Mouse (Mus musculus) embryo, embryonic 10.5 days (tissue): Measurements from ENCODE around the gene Ccdc187.

ENCODE experiments used
- DNase-seq: peaks from one replicate; pipeline ENCODE4 v3.0.0-alpha.2; 2015; ENCODE audit warnings: low spot score

The Ccdc187 gene

DNA sequence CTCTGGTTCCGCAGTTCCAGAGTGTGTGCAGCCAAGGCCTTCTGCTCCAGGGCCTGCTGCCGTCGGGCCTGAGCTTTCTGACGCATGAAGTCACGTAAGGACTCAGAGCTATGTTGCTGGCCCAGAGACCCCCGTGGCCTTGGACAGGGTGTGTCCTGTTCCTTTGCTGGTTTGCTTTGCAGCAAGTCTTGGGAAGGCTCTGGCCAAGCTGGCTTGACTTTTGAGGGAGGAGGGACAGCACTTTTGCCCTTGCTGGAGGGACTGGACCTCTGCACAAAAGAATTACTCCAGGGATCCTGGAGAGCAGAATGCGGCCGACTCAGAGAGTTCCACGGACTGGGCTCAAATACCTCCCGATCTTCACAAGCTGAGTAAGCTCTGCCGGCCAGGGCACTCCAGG lies 13.8 kb downstream of the Ccdc187 start:
- no peak for DNase-seq

DNA sequence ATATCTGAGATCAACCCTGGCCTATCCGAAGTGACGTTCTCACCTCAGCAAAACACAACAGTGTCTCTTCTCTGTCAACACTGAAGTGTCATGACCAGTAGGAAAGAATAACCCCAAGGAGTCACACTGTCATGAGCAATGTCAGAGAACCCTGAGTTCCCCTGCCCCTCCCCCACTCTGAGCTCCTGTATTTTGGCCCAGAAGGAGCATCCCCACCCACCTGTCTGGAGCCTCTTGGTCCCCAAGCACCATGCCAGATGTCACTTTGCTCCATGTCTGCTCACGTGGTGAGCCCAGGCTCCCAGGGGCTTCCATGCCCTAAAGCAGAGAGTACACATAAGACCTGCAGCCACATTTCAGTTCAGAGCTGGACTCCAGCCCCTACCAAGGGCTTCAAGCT lies 14.6 kb downstream of the Ccdc187 start:
- no peak for DNase-seq

DNA sequence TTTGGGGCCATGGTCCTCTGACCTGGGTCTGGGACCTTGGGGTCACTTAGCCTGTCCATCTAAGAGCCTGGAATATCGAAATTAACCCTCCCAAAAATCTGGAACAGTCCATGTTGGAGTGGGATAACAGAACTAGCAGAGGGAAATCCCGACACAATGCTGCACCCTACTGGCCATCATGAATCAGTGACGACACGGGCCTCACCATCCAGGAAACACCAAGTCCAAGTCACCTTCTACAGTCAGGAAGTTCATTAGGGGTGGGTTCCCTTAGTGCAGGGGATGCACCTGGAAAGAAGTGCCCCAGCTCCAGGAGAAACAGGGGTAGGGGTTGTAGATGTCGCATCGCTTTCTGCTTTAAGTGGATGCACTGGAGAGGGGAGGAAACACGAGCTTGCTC lies 20.7 kb downstream of the Ccdc187 start:
- peak; percentile 88 for DNase-seq

DNA sequence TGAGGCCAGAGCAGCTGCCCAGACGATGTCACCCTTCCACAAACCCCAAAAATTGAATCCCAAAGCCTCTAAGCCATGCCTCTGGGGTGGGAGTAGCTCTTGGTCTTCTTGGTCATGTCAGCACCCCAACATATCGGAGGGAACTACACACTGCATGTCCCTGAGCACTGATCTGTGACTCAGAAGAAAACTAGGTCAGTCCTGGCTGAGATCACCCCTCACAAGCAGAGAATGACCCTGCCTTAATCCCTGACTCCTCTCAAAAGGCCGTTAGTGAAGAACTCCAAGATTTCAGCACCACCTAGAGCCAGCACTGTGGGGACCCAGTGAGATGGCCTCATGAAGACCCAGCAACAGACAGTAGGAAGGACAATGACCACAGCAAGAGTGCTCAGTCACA lies 26.1 kb downstream of the Ccdc187 start:
- no peak for DNase-seq

DNA sequence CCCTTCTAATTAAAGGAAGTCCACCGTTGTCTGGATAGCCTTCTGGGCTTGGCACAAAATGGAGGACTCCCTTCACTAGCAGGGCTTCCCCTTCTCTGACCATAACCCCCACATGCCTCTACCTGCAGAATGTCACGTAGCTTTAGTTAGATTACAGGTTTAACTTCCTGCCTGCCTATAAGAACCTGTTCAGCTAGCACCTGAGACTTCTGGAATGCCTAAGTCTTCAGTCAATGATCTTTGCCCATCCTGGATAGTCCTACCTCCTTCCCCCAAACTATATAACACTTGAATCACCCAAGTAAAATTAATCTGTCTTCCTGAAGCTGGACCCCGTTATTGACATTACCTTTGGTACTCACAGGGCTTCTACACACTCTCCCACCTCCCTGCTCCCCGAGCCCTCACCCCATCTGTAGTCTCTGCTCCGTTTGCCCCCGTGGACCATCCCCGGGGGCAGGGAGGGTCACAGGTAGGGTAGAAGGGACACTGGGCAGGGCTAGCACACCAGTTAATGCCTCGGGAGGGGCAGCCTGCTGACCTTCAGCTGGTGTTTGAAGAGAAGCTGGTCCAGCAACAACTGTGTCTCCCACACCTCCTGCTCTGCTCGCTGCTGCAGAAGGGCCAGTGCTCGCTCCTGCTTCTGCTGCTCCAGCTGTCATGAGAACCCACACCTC lies 28.2 kb downstream of the Ccdc187 start:
- no peak for DNase-seq

DNA sequence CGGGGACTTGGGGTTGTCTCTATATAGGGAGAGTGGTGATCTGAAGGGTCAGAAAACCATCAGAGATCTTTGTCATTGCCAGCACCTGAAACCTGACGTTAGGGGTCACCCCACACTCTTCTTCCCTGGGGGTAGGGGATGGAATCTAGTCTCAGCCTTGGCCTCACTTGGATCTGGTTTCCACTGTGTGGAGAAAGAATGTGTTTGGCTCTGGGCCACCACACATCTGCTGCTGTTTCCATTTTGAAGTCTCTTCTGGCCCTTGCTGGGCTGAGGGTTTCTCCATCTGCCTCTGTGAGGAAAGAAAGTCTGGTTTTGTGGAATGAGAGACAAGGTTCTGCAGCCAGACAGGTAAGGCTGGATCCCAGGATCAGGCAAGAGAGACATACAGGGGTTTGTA lies 29.3 kb downstream of the Ccdc187 start:
- DNase-seq, result no peak

DNA sequence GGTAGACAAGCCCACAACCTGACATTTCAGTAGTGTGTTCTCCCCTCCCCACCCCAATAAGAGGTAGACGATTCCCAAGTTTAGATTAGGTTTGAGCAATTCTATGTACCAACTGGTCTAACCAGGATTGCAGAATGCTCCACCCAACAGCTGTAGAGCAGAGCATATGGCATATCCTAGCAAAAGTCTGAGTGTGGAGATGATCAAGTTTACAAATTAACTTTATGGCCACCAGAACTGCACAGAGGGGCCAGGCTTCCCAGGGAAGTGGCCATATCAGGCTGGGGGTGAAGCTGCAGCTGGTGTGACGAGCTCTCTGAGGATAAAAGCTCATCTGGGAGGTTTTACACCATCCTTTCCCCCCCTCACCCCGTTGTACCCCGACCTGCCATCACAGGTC lies 29.7 kb downstream of the Ccdc187 start:
- DNase-seq, result no peak

DNA sequence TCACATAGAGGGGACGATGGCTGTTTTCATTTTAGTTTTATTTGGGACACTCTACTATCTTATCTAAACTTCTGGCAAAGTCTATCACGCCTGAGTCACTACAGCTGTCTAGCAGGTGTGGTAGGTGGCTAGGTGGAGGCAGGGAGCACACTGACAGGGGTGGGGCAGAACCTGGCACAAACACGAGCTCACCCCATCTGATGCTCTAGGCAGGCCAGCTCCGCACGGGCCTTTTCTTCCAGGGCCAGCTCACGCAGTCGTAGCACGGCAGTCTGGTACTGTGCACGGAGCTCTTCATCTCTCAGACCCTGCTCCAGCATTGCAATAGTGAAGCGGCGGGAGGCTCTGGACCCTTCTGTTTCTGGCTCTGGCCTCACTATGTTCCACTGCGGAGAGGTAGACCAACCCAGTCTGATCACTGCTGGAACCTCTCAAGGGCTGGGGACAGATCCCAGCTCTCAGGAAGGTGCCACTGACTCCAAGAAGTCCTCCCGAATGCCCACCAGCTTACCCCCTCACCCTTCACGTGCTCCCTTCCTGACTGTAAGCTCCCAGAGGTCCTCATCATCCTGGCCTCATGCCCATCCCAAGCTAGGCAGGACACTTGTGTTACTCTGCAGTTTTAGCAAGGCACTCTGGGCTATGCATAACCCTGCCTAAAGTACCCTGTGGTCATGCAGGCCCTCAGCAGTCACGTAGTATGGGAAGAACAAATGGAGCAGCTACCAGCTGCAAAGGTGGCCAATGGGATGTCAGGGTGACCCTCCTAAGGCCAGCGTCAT lies 36.9 kb downstream of the Ccdc187 start:
- DNase-seq, result no peak

DNA sequence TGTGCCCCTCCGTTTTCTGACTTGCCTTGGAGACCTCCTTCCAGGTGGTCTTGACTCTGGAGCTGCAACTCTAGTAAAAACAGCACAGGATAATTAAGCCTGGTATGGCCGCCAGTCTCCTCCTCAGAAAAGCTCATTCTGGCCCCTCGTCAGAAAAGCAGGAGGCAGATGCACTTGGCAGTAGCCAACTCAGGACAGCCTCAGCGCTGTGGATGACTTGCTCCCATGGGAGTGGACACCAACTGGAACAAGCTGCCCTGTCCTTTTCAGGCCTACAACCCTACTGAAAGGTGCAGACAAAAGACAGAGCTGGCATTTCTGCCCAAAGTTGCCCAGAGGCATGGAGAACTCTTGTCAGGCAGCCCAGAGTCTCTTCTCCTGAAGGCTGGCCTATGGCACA lies 39.5 kb downstream of the Ccdc187 start:
- DNase-seq, result no peak

DNA sequence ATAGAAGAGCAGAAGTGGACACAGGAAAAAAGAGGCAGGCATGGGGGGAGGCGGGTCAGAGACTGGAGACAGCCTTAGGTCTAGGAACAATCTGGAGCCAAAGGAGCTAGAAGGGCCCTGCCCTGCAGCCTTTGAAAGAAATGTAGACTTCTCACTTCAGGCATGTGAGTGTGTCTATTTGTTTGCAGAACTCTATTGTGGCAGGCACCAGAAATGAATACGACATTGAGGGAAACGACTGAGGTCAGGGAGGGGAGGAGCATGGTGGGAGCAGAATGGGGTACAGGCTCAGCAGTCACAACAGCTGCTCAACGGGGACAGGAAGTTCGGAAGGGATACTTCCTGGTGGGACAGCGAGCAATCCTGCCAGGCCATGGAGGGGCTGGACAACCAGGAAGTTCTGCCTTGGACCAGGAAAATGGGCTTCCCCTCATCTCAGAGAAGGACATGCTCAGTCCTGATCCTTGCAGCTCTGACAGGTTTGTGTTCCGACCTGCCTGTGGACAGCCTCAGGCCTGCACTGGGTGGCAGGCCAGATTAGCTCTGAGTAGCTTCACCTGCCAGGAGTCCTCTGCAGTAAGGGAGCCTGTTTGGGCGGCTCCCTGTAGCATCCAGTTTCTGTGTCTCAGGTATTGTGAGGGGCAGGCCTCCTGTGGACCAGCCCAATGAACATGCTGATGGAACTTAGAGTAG lies 41.7 kb downstream of the Ccdc187 start:
- no peak for DNase-seq

DNA sequence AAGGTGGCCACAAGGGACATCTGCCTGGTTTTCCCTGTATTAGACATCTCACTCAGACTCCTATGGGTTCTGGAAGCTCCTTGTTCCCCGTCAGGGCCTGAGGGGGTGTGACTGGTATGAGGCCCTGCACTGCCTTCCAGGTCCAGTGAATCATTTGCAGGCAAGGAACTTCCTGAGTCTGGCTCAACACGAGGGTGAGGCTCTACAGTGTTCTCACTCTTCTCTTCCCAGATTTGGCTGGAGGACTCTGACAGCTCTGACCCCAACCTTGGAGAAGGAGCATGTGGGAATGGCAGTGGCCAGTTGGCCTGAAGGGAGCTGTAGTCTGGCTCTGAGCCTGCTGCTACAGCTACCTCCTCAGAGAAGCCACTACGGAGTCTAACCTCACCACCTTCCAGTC lies 46.8 kb downstream of the Ccdc187 start:
- DNase-seq, result no peak

DNA sequence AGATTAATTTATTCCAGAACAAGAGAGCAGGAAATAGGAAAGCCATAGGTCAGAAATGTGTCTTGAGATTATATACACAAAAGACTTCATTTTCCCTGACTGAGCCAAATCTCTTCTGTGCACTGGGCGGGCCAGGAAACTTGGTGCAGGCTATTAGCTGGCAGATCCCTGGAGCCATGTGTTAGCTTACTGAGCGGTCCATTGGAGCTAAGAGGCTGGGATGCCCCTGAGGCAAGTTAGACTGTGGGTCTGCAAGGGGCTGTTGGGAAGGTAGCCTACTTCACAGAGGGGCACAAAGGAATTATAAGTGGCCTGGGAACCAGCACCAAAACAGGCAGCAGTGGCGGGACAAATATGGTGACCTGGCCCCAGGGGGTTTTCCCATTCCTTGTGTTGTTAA lies 53.5 kb downstream of the Ccdc187 start:
- DNase-seq, result no peak

DNA sequence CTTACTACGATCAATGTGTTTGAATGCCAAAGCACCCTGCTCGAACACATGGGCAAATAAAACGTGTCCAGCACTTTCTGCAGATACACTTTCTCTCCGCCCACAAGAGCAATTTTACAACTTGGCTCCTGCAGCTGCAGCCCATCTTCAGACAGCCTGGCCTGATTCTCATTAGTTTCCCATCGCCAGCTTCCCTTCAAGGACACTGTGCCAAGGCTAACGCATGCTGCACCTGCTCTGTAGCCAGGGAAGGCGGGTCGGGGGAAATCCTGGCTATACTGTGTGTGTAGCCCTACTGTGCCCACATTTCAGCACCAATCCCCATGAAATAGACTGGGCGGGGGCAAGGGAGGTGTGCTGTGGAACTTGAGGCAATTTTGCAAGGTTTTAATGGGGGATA lies 54.0 kb downstream of the Ccdc187 start:
- no peak for DNase-seq

DNA sequence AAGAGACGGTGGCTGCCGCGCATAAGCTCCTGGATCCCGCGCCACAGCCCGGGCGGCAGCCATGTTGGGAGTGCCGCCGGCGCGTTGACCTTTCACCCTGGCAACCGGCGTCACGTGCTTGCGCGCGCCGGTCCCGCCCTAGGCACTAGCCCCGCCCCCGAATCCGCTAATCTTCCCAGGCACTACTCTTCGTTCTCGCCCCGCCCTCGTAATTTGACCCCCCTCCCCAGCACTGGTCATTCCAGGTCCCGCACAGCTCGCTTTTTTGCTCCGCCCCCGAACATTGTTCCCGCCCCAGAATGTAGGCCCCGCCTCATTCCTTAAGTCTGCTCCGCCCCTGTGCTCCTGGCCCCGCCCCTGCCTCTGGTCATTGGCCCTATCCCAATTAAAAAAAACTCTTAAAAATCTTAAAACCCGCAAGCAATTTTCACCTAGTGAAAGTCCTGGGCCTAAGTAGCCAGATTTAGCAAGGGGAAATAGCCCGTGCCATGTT lies 57.0 kb downstream of the Ccdc187 start, which contains the start of gene Qsox2:
Qsox2 (minus strand) TSS at position 236 of the 493 bp plus-strand sequence.
- DNase-seq, result peak; percentile 98

DNA sequence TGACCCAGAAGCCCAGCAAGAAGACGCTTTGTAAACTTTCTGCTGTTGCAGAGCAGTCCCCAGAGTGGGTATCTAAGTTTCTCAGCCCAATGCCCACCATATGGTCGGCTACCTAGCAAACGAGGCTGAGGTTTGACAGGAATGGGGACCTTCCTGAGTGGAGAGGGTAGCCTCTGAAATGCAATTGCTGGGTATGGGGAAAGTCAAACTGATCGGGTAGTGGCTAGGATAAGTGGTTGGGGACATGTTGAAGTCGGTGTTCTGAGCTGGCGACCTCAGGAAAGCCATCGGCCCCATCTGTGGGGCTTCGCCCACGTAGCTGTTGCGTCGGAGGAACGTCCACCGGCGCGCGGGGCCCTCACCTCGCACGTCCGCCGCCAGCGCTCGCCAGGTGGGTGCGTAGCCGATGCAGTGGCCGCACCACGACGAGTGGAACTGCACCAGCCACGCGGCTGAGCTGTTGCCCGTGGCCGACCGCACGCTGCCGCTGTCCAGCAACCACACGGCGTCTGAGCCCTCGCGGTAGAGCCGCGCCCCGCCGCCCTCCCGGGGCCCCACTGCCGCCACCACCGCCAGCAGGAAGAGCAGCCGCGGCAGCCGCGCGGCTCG lies 57.6 kb downstream of the Ccdc187 start:
- peak; percentile 31 for DNase-seq

DNA sequence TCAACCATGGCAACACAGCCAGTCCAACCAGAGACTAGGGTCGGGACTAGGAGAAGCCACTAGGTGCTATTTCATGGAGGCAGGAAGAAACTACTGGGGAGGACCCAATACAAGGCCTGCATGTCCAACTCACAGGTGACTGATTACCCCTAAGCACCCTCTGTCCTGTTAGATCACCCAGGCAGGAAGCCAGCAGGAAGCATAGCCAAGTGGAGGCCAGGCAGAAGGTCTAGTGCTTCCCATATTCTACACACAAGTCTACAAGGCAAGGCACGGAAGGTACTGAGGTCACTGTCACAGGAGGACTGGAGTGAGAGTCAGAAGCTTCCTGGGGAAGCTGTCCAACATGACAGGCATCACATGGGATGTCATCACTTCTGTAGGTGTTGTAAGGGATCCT lies 59.6 kb downstream of the Ccdc187 start:
- no peak for DNase-seq

DNA sequence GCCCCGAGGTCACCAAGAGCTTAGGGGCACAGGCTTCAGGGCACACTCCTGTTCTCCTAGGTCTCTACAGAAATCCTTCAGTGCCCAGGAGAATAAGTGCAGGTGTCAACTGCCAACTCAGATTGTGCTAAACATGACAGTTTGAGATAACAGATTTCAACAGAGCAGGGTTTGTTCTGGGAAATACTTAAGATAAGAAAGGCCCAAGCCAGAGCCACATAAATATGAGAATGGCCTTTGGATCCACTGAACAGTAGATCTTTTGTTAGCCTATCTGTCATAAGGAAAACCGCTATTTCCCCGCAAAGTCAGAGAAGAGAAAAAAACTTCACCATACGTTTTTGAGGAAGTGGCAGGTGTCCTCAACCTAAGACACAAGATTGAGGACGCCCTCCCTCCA lies 60.1 kb downstream of the Ccdc187 start:
- no peak for DNase-seq

DNA sequence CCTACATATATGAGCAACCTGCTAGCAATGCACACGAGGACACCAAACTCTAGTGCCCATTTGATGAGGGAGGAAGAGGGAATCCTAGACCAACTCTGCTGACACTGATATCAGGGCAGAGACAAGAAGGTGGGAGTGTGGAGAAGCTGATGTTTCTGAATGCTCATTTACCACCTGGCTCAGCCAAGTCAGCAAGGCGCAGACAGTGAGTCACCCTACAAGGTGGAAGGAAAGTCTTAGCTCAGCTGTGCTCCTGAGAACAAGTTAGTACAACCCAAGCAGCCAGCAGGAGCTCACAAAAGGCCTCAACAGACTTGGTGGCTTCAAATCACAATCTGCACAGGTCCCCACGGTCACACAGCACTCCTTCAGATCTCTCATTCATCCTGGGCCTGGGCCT lies 63.0 kb downstream of the Ccdc187 start:
- no peak for DNase-seq

DNA sequence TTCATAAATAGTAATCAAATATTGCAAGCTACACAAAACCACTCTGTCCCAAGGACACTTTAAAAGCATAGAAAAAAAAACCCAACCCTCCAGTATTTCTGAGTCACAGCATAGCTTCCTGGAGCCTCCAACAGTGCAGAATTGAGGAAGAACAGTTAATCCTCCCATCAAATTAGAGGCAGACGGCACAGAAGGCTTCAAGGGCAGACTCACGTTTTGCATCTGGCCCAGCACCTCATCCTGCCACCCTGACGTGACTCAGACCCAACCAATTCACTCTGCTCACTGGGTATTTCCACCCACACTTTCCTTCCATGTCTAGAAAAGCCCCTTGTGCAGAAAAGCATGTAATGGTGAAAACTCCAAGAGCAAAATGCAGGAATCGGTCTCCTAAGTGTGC lies 64.1 kb downstream of the Ccdc187 start:
- DNase-seq, result no peak

DNA sequence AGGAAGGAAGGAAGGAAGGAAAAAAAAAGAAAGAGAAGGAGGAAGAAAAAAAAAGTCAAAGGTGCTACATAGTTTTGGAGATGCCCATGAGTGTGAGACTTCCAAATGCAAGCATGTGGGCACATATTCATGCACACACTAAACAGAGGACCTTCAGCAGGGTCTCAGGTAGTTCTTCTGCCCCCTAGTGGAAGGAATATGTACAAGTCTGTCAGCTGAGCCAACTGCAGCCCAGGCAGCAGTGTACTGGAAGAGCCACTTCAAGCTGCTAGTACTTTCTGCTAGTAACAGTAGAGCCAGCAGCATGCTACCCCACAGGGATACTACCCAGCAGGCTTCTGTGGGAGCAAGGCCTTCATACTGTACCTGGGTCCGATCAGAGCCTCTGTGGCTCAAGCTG lies 66.6 kb downstream of the Ccdc187 start:
- DNase-seq, result peak; percentile 88

DNA sequence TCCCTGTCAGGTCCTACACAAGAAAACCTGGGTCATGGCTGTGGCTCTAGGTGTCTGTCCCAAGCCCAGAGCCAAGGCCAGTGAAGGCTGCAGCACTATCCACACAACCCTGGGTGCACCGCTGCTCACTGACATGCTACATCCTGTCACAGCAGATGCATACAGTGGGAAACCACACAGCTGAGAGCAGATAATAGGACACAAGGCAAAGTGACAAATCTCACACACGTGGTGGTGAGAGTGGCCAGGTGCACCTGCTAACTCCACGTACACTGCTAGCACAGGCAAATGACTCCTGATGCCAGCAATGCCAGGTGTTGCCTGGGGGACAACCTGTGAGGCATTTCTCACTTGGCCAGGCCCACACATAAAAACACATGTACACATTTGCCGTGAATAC lies 69.1 kb downstream of the Ccdc187 start:
- no peak for DNase-seq

DNA sequence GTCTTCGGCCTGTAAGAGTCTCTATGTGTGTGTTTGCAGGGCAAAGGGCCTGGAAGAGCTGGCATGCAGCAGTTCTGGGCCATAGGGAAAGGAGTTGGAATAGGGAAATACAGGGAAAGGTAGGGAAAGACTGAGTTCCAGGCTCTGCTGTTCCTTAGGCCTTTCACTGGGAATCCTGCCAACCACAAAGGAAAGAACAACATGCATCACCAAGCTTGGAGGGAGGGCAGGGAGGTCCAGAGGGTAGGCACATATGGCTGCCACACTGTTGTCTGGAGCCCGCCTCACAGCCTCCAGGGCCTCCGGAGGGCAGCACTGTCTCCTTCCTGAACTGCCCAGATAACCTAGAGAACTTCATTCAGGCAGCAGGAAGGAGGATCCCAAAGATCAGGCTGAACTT lies 70.4 kb downstream of the Ccdc187 start:
- no peak for DNase-seq

DNA sequence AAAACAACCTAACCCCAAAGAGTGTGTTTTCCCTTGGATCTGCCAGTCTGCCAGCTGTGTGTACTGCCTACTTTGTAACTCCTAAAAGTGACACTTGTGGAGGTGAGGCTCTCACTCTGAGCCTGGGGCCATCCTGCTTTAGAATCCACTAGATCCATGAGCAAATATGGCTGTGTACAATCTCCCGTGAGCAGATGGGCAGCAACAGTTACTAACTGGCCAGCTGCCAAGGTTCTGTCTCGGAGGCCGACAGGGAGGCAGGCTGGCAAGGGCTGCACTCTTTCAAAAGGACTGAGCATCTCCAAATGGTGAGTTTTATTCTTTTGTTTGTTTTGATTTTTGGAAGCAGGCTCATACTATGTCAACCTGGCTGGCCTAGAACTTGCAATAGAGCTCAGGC lies 79.8 kb downstream of the Ccdc187 start:
- DNase-seq, result no peak
